Comparison of ENCODE assay signal across 14 mouse cellular contexts in the genomic region with DNA sequence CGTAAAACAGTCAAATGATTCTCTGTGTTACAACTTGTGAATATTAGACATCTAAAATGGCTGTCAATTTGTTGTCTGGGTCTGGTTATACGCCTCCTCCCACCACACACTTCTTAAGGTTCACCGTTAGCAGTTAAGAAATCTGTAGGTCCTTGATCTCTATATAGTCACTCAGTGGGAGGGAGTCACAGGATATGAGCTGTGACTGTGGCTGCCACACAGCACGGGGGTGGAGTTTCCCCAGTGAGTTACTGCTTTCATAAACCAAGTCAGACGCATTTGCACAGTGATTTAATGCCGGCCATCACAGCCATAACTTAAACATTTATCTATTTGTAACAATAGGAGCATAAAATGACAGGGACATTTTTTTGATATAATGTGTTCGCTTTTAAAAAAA. TPM values are rescaled to one million over a fixed set of nuclear protein-coding genes. Genes with fewer than 3 reads are reported as not detected.
DNase-seq lines count a peak whose midpoint lies in the region; ATAC-seq and TF ChIP-seq lines count a peak whose summit lies in the region.
"Had no signal": no experiment of that assay in that cellular context is flagged by ENCODE, and none has a peak within 500 bp of the region (broad histone marks: within the 10 kb centered on the region; RNA-seq: fewer than 3 reads in every experiment).

No protein-coding gene starts in this region.

- H3K9me3 ChIP-seq in lung, embryonic 14.5 days (ENCODE audit: low read depth, low read length): no peaks in the 10 kb centered on the region
- H3K9me3 ChIP-seq in embryonic facial prominence, embryonic 10.5 days: no peaks in the 10 kb centered on the region
- no peaks in the 10 kb centered on the region for H3K9me3 ChIP-seq in limb, embryonic 10.5 days (replicated peaks)
- H3K9me3 ChIP-seq: embryonic facial prominence, embryonic 15.5 days; limb, embryonic 12.5 days; neural tube, embryonic 13.5 days had no signal

- WGBS in lung, embryonic 14.5 days: 41% methylated on average over 7 of the region's 7 CpGs
- WGBS in embryonic facial prominence, embryonic 10.5 days: 71% methylated on average over 7 of the region's 7 CpGs
- 45% methylated on average over 7 of the region's 7 CpGs for WGBS in limb, embryonic 10.5 days

- peaks cover 26% of the 10 kb centered on the region for H3K27me3 ChIP-seq in lung, embryonic 14.5 days (ENCODE audit: insufficient read depth, low read length)
- no peaks in the 10 kb centered on the region for H3K27me3 ChIP-seq in splenic B cell, adult 2 months (ENCODE audit: control insufficient read depth, insufficient read depth, low read length, poor library complexity, severe bottlenecking)
- peaks cover 52% of the 10 kb centered on the region for H3K27me3 ChIP-seq in embryonic facial prominence, embryonic 10.5 days (replicated peaks; ENCODE audit: low read depth, poor library complexity, severe bottlenecking)
- H3K27me3 ChIP-seq in limb, embryonic 10.5 days (ENCODE audit: low read depth, poor library complexity, severe bottlenecking): peaks cover 67% of the 10 kb centered on the region

- peak; percentile 40 for DNase-seq in adrenal gland, adult 2 months
- no peak for DNase-seq in adrenal gland, postnatal 10 days
- DNase-seq in lung, embryonic 14.5 days: peak; percentile 40
- no peak for DNase-seq in lung, postnatal 14 days
- DNase-seq in splenic B cell, adult 2 months (ENCODE audit: low read depth, low spot score): peak; percentile 40
- DNase-seq in embryonic facial prominence, embryonic 10.5 days (ENCODE audit: low spot score): no peak
- no peak for DNase-seq in limb, embryonic 10.5 days (ENCODE audit: low spot score)
- DNase-seq: gastrocnemius, postnatal 14 days; heart, postnatal 4 days; kidney, adult 8-10 months had no signal

- H3K27ac ChIP-seq in lung, embryonic 14.5 days (ENCODE audit: low read depth): no peak overlapping the region
- no peak overlapping the region for H3K27ac ChIP-seq in embryonic facial prominence, embryonic 10.5 days (replicated peaks)
- H3K27ac ChIP-seq in limb, embryonic 10.5 days: no peak overlapping the region
- H3K27ac ChIP-seq: embryonic facial prominence, embryonic 15.5 days; limb, embryonic 12.5 days; neural tube, embryonic 13.5 days had no signal

- ATAC-seq in lung, embryonic 14.5 days (ENCODE audit: insufficient read depth): no peak
- peak; percentile 89 for ATAC-seq in activated CD4-positive, CD25-positive, alpha-beta regulatory T cell, adult 4 months

- TF ChIP-seq CTCF in lung, embryonic 14.5 days (IDR thresholded peaks at IDR 0.05; ENCODE audit: low read depth): no peak

- H3K4me3 ChIP-seq in lung, embryonic 14.5 days (ENCODE audit: low read depth, low read length): no peak overlapping the region
- H3K4me3 ChIP-seq in embryonic facial prominence, embryonic 10.5 days: no peak overlapping the region
- no peak overlapping the region for H3K4me3 ChIP-seq in limb, embryonic 10.5 days
- H3K4me3 ChIP-seq: embryonic facial prominence, embryonic 15.5 days; limb, embryonic 12.5 days; neural tube, embryonic 13.5 days had no signal

- no peaks in the 10 kb centered on the region for H3K36me3 ChIP-seq in lung, embryonic 14.5 days (ENCODE audit: insufficient read depth)
- no peaks in the 10 kb centered on the region for H3K36me3 ChIP-seq in splenic B cell, adult 2 months (ENCODE audit: control insufficient read depth, insufficient read depth, low read length, poor library complexity, severe bottlenecking)
- H3K36me3 ChIP-seq in embryonic facial prominence, embryonic 10.5 days (replicated peaks): no peaks in the 10 kb centered on the region
- no peaks in the 10 kb centered on the region for H3K36me3 ChIP-seq in limb, embryonic 10.5 days
- H3K36me3 ChIP-seq: embryonic facial prominence, embryonic 15.5 days; limb, embryonic 12.5 days; neural tube, embryonic 13.5 days had no signal

- H3K4me2 ChIP-seq in lung, embryonic 14.5 days: no peak overlapping the region
- H3K4me2 ChIP-seq: embryonic facial prominence, embryonic 15.5 days; limb, embryonic 12.5 days; neural tube, embryonic 13.5 days had no signal

- H3K9ac ChIP-seq in lung, embryonic 14.5 days: no peak overlapping the region
- H3K9ac ChIP-seq: embryonic facial prominence, embryonic 15.5 days; limb, embryonic 12.5 days; neural tube, embryonic 13.5 days had no signal

- H3K4me1 ChIP-seq in lung, embryonic 14.5 days (ENCODE audit: insufficient read depth): peaks cover 5% of the 10 kb centered on the region; the same call in 1 of the 2 replicates
- H3K4me1 ChIP-seq in embryonic facial prominence, embryonic 10.5 days: peaks cover 20% of the 10 kb centered on the region
- H3K4me1 ChIP-seq in limb, embryonic 10.5 days: peaks cover 37% of the 10 kb centered on the region

RNA-seq across cellular contexts. Expression of gene Skap1, which starts 2.6 kb away (rescaled TPM):
- total RNA-seq in adrenal gland, adult 2 months (2021): 1 to 10 TPM; 5.5 to 6.5 TPM
- polyA plus RNA-seq in adrenal gland, adult 2 months (2012; rRNA removed): 2.9 and 3.3 TPM in 2 replicates
- total RNA-seq in adrenal gland, postnatal 10 days (2021): 1 to 10 TPM; 4.7 to 7.6 TPM
- polyA plus RNA-seq in lung, embryonic 14.5 days (2014; fragmentation: Nextera tagmentation; extraction: Ambion mirVana): 0.96 and 1.1 TPM in 2 replicates
- polyA plus RNA-seq in activated CD4-positive, CD25-positive, alpha-beta regulatory T cell, adult 4 months (2017; shearing (Covaris generic)): 100 to 1,000 TPM; 615 to 687 TPM
- 0.19 and 0.46 TPM in 2 replicates for polyA plus RNA-seq in embryonic facial prominence, embryonic 10.5 days (2016; fragmentation: Nextera tagmentation; extraction: Ambion mirVana)
- 0.13 TPM in 1 of 2 replicates, not detected in the other for polyA plus RNA-seq in limb, embryonic 10.5 days (2016; fragmentation: Nextera tagmentation; extraction: Ambion mirVana)

Comparison
In these comparisons a context has a peak if more than half of its experiments do, and no peak if none do; other contexts are left out.
1. DNase-seq: peak in adrenal gland, adult 2 months (single experiment), lung, embryonic 14.5 days (single experiment) and splenic B cell, adult 2 months (single experiment); none in adrenal gland, postnatal 10 days (single experiment), lung, postnatal 14 days (single experiment), embryonic facial prominence, embryonic 10.5 days (single experiment) and limb, embryonic 10.5 days (single experiment).
2. RNA of gene Skap1, which starts 2.6 kb away (polyA plus RNA-seq): 615 to 687 TPM in activated CD4-positive, CD25-positive, alpha-beta regulatory T cell, adult 4 months; 2.9 to 3.3 TPM in adrenal gland, adult 2 months, 0.96 to 1.1 TPM in lung, embryonic 14.5 days, 0.19 to 0.46 TPM in embryonic facial prominence, embryonic 10.5 days and 0.13 TPM in limb, embryonic 10.5 days; every median in the first group is over 100 times any median in the second.